Comparison of ENCODE assay signal across 8 mouse cellular contexts in genomic region chr15:100422899-100423860, GRCm38 (mm10). TPM values are rescaled to one million over a fixed set of nuclear protein-coding genes. Genes with fewer than 3 reads are reported as not detected.
DNase-seq lines count a peak whose midpoint lies in the region; ATAC-seq and TF ChIP-seq lines count a peak whose summit lies in the region.

No protein-coding gene starts in this region.

- peak; percentile 81 for TF ChIP-seq POLR2A in olfactory bulb, adult 2 months (IDR thresholded peaks at IDR 0.05; ENCODE audit: insufficient read depth, low read depth, low read length)
- TF ChIP-seq POLR2A in thymus, adult 2 months (IDR thresholded peaks at IDR 0.05; ENCODE audit: control insufficient read depth, extremely low read depth, insufficient read depth, low read length, poor library complexity), result peak; percentile 85

- peak; percentile 93 for DNase-seq in ES-CJ7 (ENCODE audit: low read depth, low spot score)
- DNase-seq in cerebellum, adult 11 months, result peak; percentile 96
- peak; percentile 94 to 95 for DNase-seq in heart, postnatal 36 days
- DNase-seq in layer of hippocampus, adult 2 months (ENCODE audit: low spot score in 2 of 2), result peak; percentile 96 to 97
- DNase-seq in lung, embryonic 14.5 days, result peak; percentile 97
- peak; percentile 95 for DNase-seq in thymus, adult 2 months

- peak overlapping the region; percentile 91 for H3K4me2 ChIP-seq in forebrain, embryonic 15.5 days (replicated peaks)
- H3K4me2 ChIP-seq in lung, embryonic 14.5 days, result peak overlapping the region; percentile 94

- H3K9me3 ChIP-seq in forebrain, embryonic 15.5 days, result no peaks in the 10 kb centered on the region
- no peaks in the 10 kb centered on the region for H3K9me3 ChIP-seq in lung, embryonic 14.5 days (ENCODE audit: low read depth, low read length)

- no peaks in the 10 kb centered on the region for H3K36me3 ChIP-seq in forebrain, embryonic 15.5 days
- H3K36me3 ChIP-seq in lung, embryonic 14.5 days (ENCODE audit: insufficient read depth), result no peaks in the 10 kb centered on the region
- no peaks in the 10 kb centered on the region for H3K36me3 ChIP-seq in thymus, adult 2 months (ENCODE audit: control insufficient read depth, insufficient read depth, low read length)

- H3K27ac ChIP-seq in forebrain, embryonic 15.5 days (replicated peaks), result no peak overlapping the region
- peak overlapping the region; percentile 83 for H3K27ac ChIP-seq in layer of hippocampus, adult 2 months
- peak overlapping the region; percentile 16; the same call in 1 of the 2 replicates for H3K27ac ChIP-seq in lung, embryonic 14.5 days (ENCODE audit: low read depth)
- H3K27ac ChIP-seq in olfactory bulb, adult 2 months (ENCODE audit: insufficient read depth, low read depth, low read length), result no peak overlapping the region
- H3K27ac ChIP-seq in thymus, adult 2 months (ENCODE audit: control insufficient read depth, insufficient read depth, low read length), result no peak overlapping the region

- 2% methylated on average over 65 of the region's 65 CpGs for WGBS in forebrain, embryonic 15.5 days
- under 1% methylated on average over 64 of the region's 65 CpGs for whole genome bisulfite sequencing in lung, embryonic 14.5 days
- under 1% methylated on average over 65 of the region's 65 CpGs for WGBS in olfactory bulb, adult 2 months
- WGBS in thymus, adult 2 months, result under 1% methylated on average over 65 of the region's 65 CpGs

- peak; percentile 99 for ATAC-seq in forebrain, embryonic 15.5 days (replicated peaks)
- ATAC-seq in lung, embryonic 14.5 days (ENCODE audit: insufficient read depth), result peak; percentile 99

- intact Hi-C loops in heart, postnatal 36 days (cut with DNase I), result no loop called here

- no peak for TF ChIP-seq CTCF in layer of hippocampus, adult 2 months (conservative IDR thresholded peaks at IDR 0.05)
- no peak for TF ChIP-seq CTCF in lung, embryonic 14.5 days (IDR thresholded peaks at IDR 0.05; ENCODE audit: low read depth)
- TF ChIP-seq CTCF in olfactory bulb, adult 2 months (IDR thresholded peaks at IDR 0.05; ENCODE audit: insufficient read depth, low read depth, low read length), result no peak
- 0 out of 2 replicates have a peak, but pooled peaks have one; percentile 28 for TF ChIP-seq CTCF in thymus, adult 2 months (IDR thresholded peaks at IDR 0.05; ENCODE audit: borderline replicate concordance, control insufficient read depth, extremely low read depth, insufficient read depth, low read length, poor library complexity)

- peak overlapping the region; percentile 77 for H3K4me3 ChIP-seq in forebrain, embryonic 15.5 days
- H3K4me3 ChIP-seq in layer of hippocampus, adult 2 months, result peak overlapping the region; percentile 88
- H3K4me3 ChIP-seq in lung, embryonic 14.5 days (ENCODE audit: low read depth, low read length), result peak overlapping the region; percentile 96
- peak overlapping the region; percentile 86 for H3K4me3 ChIP-seq in olfactory bulb, adult 2 months (ENCODE audit: insufficient read depth, low read depth, low read length)
- H3K4me3 ChIP-seq in thymus, adult 2 months (ENCODE audit: control insufficient read depth, insufficient read depth, low read length), result peak overlapping the region; percentile 59

- H3K4me1 ChIP-seq in forebrain, embryonic 15.5 days, result peaks cover 32% of the 10 kb centered on the region
- 0 out of 2 replicates have a peak, but pooled peaks cover 6% of the 10 kb centered on the region for H3K4me1 ChIP-seq in lung, embryonic 14.5 days (ENCODE audit: insufficient read depth)
- H3K4me1 ChIP-seq in olfactory bulb, adult 2 months (ENCODE audit: control insufficient read depth, insufficient read depth, low read length), result peaks cover 22% of the 10 kb centered on the region
- H3K4me1 ChIP-seq in thymus, adult 2 months (replicated peaks; ENCODE audit: control insufficient read depth, insufficient read depth, low read length), result peaks cover 34% of the 10 kb centered on the region

- peak overlapping the region; percentile 81 for H3K9ac ChIP-seq in forebrain, embryonic 15.5 days (replicated peaks)
- peak overlapping the region; percentile 91 for H3K9ac ChIP-seq in lung, embryonic 14.5 days

- H3K27me3 ChIP-seq in forebrain, embryonic 15.5 days, result peaks cover 19% of the 10 kb centered on the region; the same call in 1 of the 2 replicates
- peaks cover 16% of the 10 kb centered on the region for H3K27me3 ChIP-seq in lung, embryonic 14.5 days (ENCODE audit: insufficient read depth, low read length)
- H3K27me3 ChIP-seq in thymus, adult 2 months (ENCODE audit: control insufficient read depth, insufficient read depth, low read length), result peaks cover 4% of the 10 kb centered on the region; the same call in 1 of the 2 replicates

RNA-seq across cellular contexts. Expression of gene Gm5475, which starts 1.2 kb away (rescaled TPM):
- polyA plus RNA-seq in forebrain, embryonic 15.5 days (2015; fragmentation: Nextera tagmentation; extraction: Ambion mirVana), result 0.06 TPM in 1 of 2 replicates, not detected in the other
- total RNA-seq in heart, postnatal 36 days (2021), result not detected
- total RNA-seq in layer of hippocampus, adult 2 months (2021), result not detected
- polyA plus RNA-seq in lung, embryonic 14.5 days (2014; fragmentation: Nextera tagmentation; extraction: Ambion mirVana), result not detected in 2 replicates
- polyA plus RNA-seq in olfactory bulb, adult 2 months (2012; ENCODE audit: insufficient read depth, insufficient read length, low replicate concordance, missing spikeins), result not detected in 2 replicates
- 0.04 and 0.05 TPM in 2 replicates for polyA plus RNA-seq in thymus, adult 2 months (2012; rRNA removed)

RNA-seq across cellular contexts. Expression of gene Slc11a2, which starts 1.7 kb away (rescaled TPM):
- polyA plus RNA-seq in forebrain, embryonic 15.5 days (2015; fragmentation: Nextera tagmentation; extraction: Ambion mirVana), result 22.2 and 23.5 TPM in 2 replicates
- 10 to 100 TPM; 45.2 TPM for total RNA-seq in heart, postnatal 36 days (2021)
- total RNA-seq in layer of hippocampus, adult 2 months (2021), result 10 to 100 TPM; 62.0 to 67.5 TPM
- polyA plus RNA-seq in lung, embryonic 14.5 days (2014; fragmentation: Nextera tagmentation; extraction: Ambion mirVana), result 17.8 and 21.6 TPM in 2 replicates
- polyA plus RNA-seq in olfactory bulb, adult 2 months (2012; ENCODE audit: insufficient read depth, insufficient read length, low replicate concordance, missing spikeins), result not detected in 2 replicates
- 46.4 and 54.1 TPM in 2 replicates for polyA plus RNA-seq in thymus, adult 2 months (2012; rRNA removed)

RNA-seq across cellular contexts. Expression of gene Letmd1, which starts 45.6 kb away (rescaled TPM):
- 51.5 and 52.3 TPM in 2 replicates for polyA plus RNA-seq in forebrain, embryonic 15.5 days (2015; fragmentation: Nextera tagmentation; extraction: Ambion mirVana)
- total RNA-seq in heart, postnatal 36 days (2021), result 10 to 100 TPM; 12.2 to 14.8 TPM
- total RNA-seq in layer of hippocampus, adult 2 months (2021), result 10 to 100 TPM; 57.1 to 62.9 TPM
- 20.6 and 22.9 TPM in 2 replicates for polyA plus RNA-seq in lung, embryonic 14.5 days (2014; fragmentation: Nextera tagmentation; extraction: Ambion mirVana)
- polyA plus RNA-seq in olfactory bulb, adult 2 months (2012; ENCODE audit: insufficient read depth, insufficient read length, low replicate concordance, missing spikeins), result not detected in 2 replicates
- polyA plus RNA-seq in thymus, adult 2 months (2012; rRNA removed), result 83.1 and 101 TPM in 2 replicates

RNA-seq across cellular contexts. Expression of gene Higd1c, which starts 58.8 kb away (rescaled TPM):
- polyA plus RNA-seq in forebrain, embryonic 15.5 days (2015; fragmentation: Nextera tagmentation; extraction: Ambion mirVana), result not detected in 2 replicates
- total RNA-seq in heart, postnatal 36 days (2021), result not detected
- total RNA-seq in layer of hippocampus, adult 2 months (2021), result not detected
- 0.38 TPM in 1 of 2 replicates, not detected in the other for polyA plus RNA-seq in lung, embryonic 14.5 days (2014; fragmentation: Nextera tagmentation; extraction: Ambion mirVana)
- polyA plus RNA-seq in olfactory bulb, adult 2 months (2012; ENCODE audit: insufficient read depth, insufficient read length, low replicate concordance, missing spikeins), result not detected in 2 replicates
- not detected in 2 replicates for polyA plus RNA-seq in thymus, adult 2 months (2012; rRNA removed)

Comparison
In these comparisons a context has a peak if more than half of its experiments do, and no peak if none do; other contexts are left out.
1. H3K27ac ChIP-seq: peak in layer of hippocampus, adult 2 months (single experiment) and lung, embryonic 14.5 days (single experiment); none in forebrain, embryonic 15.5 days (single experiment), olfactory bulb, adult 2 months (single experiment) and thymus, adult 2 months (single experiment).
2. Peak in every context shown above with its lines, with median percentiles within 50 percentile points of each other: DNase-seq and H3K4me3 ChIP-seq.